Mouse (Mus musculus) heart, postnatal 14 days (tissue): Measurements from ENCODE around the gene 1700022I11Rik. TPM values are rescaled to one million over a fixed set of nuclear protein-coding genes. Genes with fewer than 3 reads are reported as not detected.
"Not testable (repeated sequence)": the region's sequence is repeated elsewhere in the genome, so short reads cannot be mapped to it uniquely, and the experiment has no call there.

ENCODE experiments used
- DNase-seq, 2 experiments: peaks; one replicate each; pipeline ENCODE4 v3.0.0; 2021 to 2022
- intact Hi-C: fragments of 180-260 bp; cut with DNase I; formaldehyde crosslinking; loops from one replicate; pipeline ENCODE4 v1.15.1; 2025
- total RNA-seq, 2 experiments: library from RNA; stranded (reverse); gene quantifications; 2 replicates each; pipeline ENCODE4 v1.2.3; 2021

The 1700022I11Rik gene
- total RNA-seq, 2 experiments from 2014 or later: not detected

- no peak for DNase-seq
- intact Hi-C loops: no loop called here
Measured at GRCm38 (mm10) chr4:42951206-42952195, 17.9 kb upstream of the 1700022I11Rik start.

GRCm38 (mm10) chr4:42952563-42952962 is 16.8 kb upstream of the 1700022I11Rik start:
- peak; percentile 61 to 66 for DNase-seq
- intact Hi-C loops: no loop called here

GRCm38 (mm10) chr4:42953435-42954094 is 15.8 kb upstream of the 1700022I11Rik start:
- peak; percentile 67 to 75 for DNase-seq
- intact Hi-C loops: no loop called here

- intact Hi-C loops: no loop called here
- DNase-seq: peak; percentile 80 to 88
Measured at GRCm38 (mm10) chr4:42954297-42954696, 15.1 kb upstream of the 1700022I11Rik start.

- DNase-seq: no peak
- intact Hi-C loops: no loop called here
Measured at GRCm38 (mm10) chr4:42955200-42955599, 14.2 kb upstream of the 1700022I11Rik start.

GRCm38 (mm10) chr4:42956581-42956980 is 12.8 kb upstream of the 1700022I11Rik start:
- intact Hi-C loops: no loop called here

GRCm38 (mm10) chr4:42957306-42957705 is 12.1 kb upstream of the 1700022I11Rik start:
- no peak for DNase-seq
- intact Hi-C loops: no loop called here

More at GRCm38 (mm10) chr4:42956581-42956980, 12.8 kb upstream of the 1700022I11Rik start:
- no peak for DNase-seq

- intact Hi-C loops: no loop called here
- DNase-seq: no peak
Measured at GRCm38 (mm10) chr4:42957979-42958378, 11.4 kb upstream of the 1700022I11Rik start.

GRCm38 (mm10) chr4:42958942-42959341 is 10.5 kb upstream of the 1700022I11Rik start:
- DNase-seq: no peak
- intact Hi-C loops: no loop called here

- intact Hi-C loops: no loop called here
- DNase-seq: no peak
Measured at GRCm38 (mm10) chr4:42959382-42959781, 10.0 kb upstream of the 1700022I11Rik start.

GRCm38 (mm10) chr4:42961592-42961991 is 7.8 kb upstream of the 1700022I11Rik start:
- intact Hi-C loops: no loop called here
- DNase-seq: peak; percentile 61 to 70

GRCm38 (mm10) chr4:42963480-42963879 is 5.9 kb upstream of the 1700022I11Rik start:
- no peak for DNase-seq
- intact Hi-C loops: no loop called here

- DNase-seq: peak in 1 of 2 experiments; percentile 54
- intact Hi-C loops: loop anchor here (1.0 kb wide), 1 partner anchor 88 kb away; no protein-coding TSS in a partner anchor
Measured at GRCm38 (mm10) chr4:42965039-42965719, 4.2 kb upstream of the 1700022I11Rik start.

GRCm38 (mm10) chr4:42972952-42973351 is 3.5 kb downstream of the 1700022I11Rik start:
- DNase-seq: no peak
- intact Hi-C loops: no loop called here

GRCm38 (mm10) chr4:42973868-42974267 is 4.5 kb downstream of the 1700022I11Rik start:
- DNase-seq: no peak
- intact Hi-C loops: no loop called here

- intact Hi-C loops: no loop called here
- no peak for DNase-seq
Measured at GRCm38 (mm10) chr4:42978062-42978461, 8.7 kb downstream of the 1700022I11Rik start.

- intact Hi-C loops, DNase-seq: not testable (repeated sequence)
Measured at GRCm38 (mm10) chr4:42980467-42980866, 11.1 kb downstream of the 1700022I11Rik start.

- DNase-seq: no peak
- intact Hi-C loops: no loop called here
Measured at GRCm38 (mm10) chr4:42988296-42988695, 18.9 kb downstream of the 1700022I11Rik start.

GRCm38 (mm10) chr4:42998022-42998421 is 28.6 kb downstream of the 1700022I11Rik start:
- no peak for DNase-seq
- intact Hi-C loops: no loop called here

- intact Hi-C loops: no loop called here
- peak; percentile 77 to 79 for DNase-seq
Measured at GRCm38 (mm10) chr4:42999451-43000140, 30.2 kb downstream of the 1700022I11Rik start.
